Mouse (Mus musculus): ENCODE measurements around the gene Rcbtb1.
A peak's percentile ranks its signal among the peaks of the same experiment; 100 is the strongest.
"Not testable (repeated sequence)": the region's sequence is repeated elsewhere in the genome, so short reads cannot be mapped to it uniquely, and the experiment has no call there.

Rcbtb1 gene

DNA sequence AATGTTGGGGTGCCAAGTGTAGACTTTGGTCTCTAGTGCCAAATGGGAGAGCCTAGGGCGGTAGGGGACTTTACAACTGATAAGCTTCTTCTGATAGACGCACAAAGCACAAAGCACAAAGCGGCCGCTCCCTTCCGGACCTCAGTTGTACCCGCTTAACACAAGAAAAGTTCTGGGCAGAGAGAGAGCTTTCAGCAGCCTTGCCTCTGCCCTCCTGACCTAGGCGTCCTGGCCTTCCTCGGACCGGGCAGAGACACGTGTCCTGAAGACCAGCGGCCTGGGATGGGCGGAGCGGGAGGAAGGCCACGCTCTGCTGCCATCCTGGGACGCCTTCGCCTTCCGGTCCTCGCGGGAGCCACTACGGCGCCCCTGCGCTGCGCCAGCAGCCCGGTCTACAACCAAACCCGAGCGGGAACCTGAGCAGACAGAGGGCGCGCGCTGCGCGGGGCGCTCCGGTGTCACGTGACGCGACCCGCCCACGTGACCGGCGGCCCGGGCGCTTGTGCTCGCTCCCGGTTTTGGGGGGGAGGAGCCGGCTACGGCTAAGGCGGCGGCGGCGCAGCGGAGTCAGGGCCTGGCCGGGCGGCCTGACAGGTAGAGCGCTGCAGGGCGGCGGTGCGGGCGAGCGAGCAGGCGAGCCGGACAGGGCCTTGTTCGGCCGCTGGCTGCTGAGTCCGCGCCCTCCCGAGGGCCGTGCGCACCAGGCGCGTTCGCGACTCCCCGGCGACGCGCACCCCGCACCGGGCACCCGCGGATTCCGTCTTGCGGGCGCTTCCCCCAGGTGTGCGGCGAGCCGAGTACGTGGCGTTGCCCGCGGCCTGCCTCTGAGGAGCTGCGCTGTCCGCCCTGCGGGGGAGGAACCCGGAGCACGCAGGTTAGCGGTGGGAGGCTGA is at the start of gene Rcbtb1:
Rcbtb1 (plus strand) TSS at position 499 of the 893 bp plus-strand sequence.
- peak; percentile 94 for DNase-seq (ENCODE audit: low spot score)

DNA sequence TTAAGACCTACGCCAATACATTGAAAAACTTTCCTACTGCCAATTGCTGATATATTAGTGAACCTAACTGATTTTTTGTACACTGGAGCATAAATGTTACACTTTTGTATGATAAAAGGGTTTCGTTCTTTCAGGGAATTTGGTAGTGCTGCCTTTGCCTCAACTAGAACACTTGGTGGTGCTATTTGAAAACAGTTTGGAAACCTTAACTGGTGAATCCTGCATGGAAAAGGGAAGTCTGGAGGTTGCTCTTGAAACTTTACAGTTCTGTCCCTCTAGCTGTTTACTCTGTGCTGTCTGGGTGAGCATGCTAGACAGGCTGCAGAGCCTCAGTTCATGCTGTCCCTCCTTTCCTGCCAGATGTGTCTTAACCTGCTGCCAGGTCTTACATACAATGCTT is 45.4 kb upstream of the Rcbtb1 start:
- no peak for DNase-seq (ENCODE audit: low spot score)

GRCm38 (mm10) chr14:59157016-59157698 is 43.9 kb upstream of the Rcbtb1 start:
- no peak for DNase-seq (ENCODE audit: low spot score)

- DNase-seq (ENCODE audit: low spot score), result no peak
Observed at GRCm38 (mm10) chr14:59178649-59179048, 22.4 kb upstream of the Rcbtb1 start, which contains the start of gene Gm5142. Gene Gm5142 (minus strand): TSS chr14:59178749.

GRCm38 (mm10) chr14:59182732-59183131 is 18.3 kb upstream of the Rcbtb1 start:
- no peak for DNase-seq (ENCODE audit: low spot score)

- no peak for DNase-seq (ENCODE audit: low spot score)
Observed at GRCm38 (mm10) chr14:59185514-59185913, 15.5 kb upstream of the Rcbtb1 start.

DNA sequence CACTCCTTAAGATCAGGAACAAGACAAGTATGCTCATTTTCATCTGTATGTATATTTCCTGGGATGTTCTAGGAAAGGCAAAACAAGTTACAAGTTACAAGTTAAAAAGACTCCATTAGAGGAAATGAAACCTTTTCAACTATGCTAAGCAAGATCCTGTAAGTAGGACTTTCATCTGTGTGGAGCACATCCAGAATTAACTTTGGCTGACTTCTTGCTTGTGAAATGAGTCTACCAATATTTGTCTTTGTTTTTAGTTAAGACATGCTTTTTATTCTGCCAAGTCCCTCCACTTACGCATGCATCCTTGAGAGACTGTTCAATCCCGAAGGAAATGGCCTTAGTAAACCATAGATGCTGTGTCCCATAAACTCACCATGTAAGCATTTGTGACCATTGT is 14.9 kb upstream of the Rcbtb1 start:
- DNase-seq (ENCODE audit: low spot score), result no peak

GRCm38 (mm10) chr14:59201604-59202215 is 701 bp downstream of the Rcbtb1 start:
- no peak for DNase-seq (ENCODE audit: low spot score)

GRCm38 (mm10) chr14:59205461-59205860 is 4.5 kb downstream of the Rcbtb1 start:
- no peak for DNase-seq (ENCODE audit: low spot score)

DNA sequence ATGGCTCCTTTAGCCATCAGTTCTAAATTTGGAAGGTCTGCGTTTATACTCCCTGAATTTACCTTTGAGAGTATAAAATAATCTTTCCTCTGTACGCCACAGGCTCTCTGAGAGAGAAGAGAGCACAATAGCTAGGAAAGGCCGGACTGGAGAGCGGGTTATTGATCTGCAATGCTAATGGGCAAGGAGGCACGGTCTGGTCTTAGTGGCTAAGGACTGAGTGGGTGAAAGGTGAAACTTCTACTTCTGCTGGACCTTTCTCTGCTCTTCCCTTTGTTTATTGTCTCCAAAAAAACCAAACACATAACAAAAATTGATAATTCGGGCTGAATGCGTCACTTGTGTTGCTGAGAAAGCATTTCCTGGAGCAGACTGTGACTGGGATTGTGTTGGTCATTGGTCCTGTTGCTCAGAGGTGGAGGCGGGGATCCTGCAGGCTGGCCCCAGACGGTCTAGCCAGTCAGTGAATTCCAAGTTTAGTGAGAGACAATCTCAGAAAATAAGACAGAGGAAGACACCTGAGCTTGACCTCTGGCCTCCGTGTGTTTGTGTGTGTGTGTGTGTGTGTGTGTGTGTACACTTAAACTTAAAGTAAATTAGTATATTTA is 5.1 kb downstream of the Rcbtb1 start:
- DNase-seq (ENCODE audit: low spot score), result no peak

DNA sequence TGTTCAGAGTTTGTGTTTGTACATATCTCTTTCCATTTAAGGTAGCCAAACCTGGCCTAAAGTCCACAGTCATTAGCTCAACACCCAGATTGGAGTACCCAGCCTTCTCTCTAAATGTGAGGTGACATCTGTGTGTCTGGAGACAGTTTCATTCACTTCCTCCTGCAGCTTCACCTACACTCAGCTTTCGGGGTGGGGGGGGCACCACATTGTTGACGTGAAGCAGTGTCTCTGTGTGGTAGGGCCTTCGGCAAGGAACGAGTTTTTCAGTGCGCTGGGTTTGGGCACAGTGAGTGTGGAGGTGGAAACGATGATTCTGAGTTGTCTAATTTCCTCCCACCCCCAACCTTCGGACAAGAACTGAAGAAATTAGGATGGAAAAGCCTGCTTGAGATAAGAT is 8.0 kb downstream of the Rcbtb1 start:
- no peak for DNase-seq (ENCODE audit: low spot score)

DNA sequence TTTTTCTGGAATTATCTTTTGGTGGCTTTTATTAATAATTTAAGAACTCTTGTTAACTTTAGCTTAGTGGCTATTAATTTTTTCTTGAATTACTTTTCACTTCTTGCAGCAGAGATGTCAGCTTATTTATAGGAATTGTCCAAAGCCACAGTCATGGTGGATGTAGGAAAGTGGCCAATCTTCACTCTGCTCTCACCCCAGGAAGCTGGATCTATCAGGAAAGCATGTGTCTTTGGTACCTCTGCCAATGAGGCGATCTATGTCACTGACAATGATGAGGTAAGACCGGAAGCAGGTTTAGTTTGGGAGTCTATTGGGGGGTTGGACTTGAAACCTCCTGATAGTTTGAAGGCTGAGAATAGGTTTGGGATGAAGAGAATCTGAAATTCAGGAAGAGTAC is 8.8 kb downstream of the Rcbtb1 start:
- DNase-seq (ENCODE audit: low spot score), result no peak

GRCm38 (mm10) chr14:59219241-59219640 is 18.2 kb downstream of the Rcbtb1 start:
- no peak for DNase-seq (ENCODE audit: low spot score)

GRCm38 (mm10) chr14:59226240-59226639 is 25.2 kb downstream of the Rcbtb1 start:
- DNase-seq (ENCODE audit: low spot score), result no peak

GRCm38 (mm10) chr14:59229822-59230221 is 28.8 kb downstream of the Rcbtb1 start:
- no peak for DNase-seq (ENCODE audit: low spot score)

DNA sequence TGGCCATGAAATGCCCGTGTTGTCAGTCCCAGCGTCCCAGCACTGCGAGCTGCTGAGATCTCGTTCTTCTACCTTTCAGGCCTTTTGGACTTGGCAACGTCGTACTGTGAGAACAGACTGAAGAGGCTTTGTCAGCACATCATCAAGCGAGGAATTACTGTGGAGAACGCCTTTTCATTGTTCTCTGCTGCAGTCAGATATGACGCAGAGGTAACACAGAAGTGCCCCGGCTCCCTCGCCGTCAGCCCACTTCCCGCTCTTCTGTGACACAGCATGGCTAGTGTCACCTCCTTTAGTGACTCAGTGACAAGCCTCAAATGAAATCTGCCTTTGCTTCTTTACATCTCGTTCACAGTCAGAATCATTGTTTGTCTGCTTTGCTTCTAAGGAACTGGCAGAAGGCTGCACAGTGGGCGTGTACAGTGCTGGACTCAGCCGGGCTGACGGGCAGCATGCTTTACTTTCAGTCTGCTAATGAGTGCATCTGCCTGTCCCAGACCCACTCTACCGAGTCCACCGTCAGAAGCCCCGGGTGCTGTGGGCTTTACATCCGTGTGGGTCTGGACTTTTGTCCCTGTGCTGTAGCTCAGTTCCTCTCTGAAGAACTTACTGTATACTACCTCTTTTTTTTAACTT is 29.4 kb downstream of the Rcbtb1 start:
- no peak for DNase-seq (ENCODE audit: low spot score)

GRCm38 (mm10) chr14:59232003-59232402 is 31.0 kb downstream of the Rcbtb1 start:
- peak; percentile 10 for DNase-seq (ENCODE audit: low spot score)

GRCm38 (mm10) chr14:59233635-59234034 is 32.6 kb downstream of the Rcbtb1 start:
- DNase-seq (ENCODE audit: low spot score), result no peak

- peak; percentile 11 for DNase-seq (ENCODE audit: low spot score)
Observed at GRCm38 (mm10) chr14:59250350-59250749, 49.3 kb downstream of the Rcbtb1 start.

GRCm38 (mm10) chr14:59255861-59256260 is 54.9 kb downstream of the Rcbtb1 start:
- not testable (repeated sequence) for DNase-seq (ENCODE audit: low spot score)

- DNase-seq (ENCODE audit: low spot score), result no peak
Observed at GRCm38 (mm10) chr14:59260056-59260455, 59.0 kb downstream of the Rcbtb1 start, which contains the start of gene Gm6904. Gene Gm6904 (minus strand): TSS chr14:59260216.

DNA sequence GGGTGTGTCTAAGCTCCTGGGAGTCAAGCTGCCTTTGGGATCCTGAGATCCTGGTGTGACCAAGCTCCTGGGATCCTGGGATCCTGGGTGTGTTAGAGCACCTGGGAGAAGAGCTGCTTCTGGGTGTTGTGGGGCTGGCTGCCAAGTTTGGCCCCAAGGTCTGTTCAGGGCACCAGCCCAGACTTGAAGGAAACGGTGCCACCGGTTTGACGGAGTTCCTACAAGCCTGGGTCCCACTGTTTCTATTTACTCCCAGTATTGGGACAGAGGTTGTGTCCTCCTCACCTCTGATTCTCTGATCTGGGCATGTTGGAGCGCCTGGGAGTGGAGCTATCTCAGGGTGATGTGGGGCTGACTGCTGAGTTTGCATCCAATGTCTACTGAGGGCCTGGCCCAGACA is 74.0 kb downstream of the Rcbtb1 start:
- DNase-seq (ENCODE audit: low spot score), result not testable (repeated sequence)

All from MN1 (cell line).